Mouse (Mus musculus): Measurements from ENCODE around the gene Inava. TPM values are rescaled to one million over a fixed set of nuclear protein-coding genes. Genes with fewer than 3 reads are reported as not detected.
A peak's percentile ranks its signal among the peaks of the same experiment; 100 is the strongest.

Inava gene
- total RNA-seq, 2 experiments from 2014 or later = not detected

GRCm38 (mm10) chr1:136230201-136230600, 3.9 kb downstream of the Inava start:
- no peak for DNase-seq

- DNase-seq = no peak
Measured at GRCm38 (mm10) chr1:136229040-136229373, 5.1 kb downstream of the Inava start.

- DNase-seq = no peak
Measured at GRCm38 (mm10) chr1:136228328-136229039, 5.6 kb downstream of the Inava start.

- peak; percentile 40 for DNase-seq
Measured at GRCm38 (mm10) chr1:136227870-136228269, 6.2 kb downstream of the Inava start.

GRCm38 (mm10) chr1:136226626-136227025, 7.4 kb downstream of the Inava start:
- DNase-seq = no peak

- no peak for DNase-seq
Measured at GRCm38 (mm10) chr1:136225846-136226245, 8.2 kb downstream of the Inava start.

GRCm38 (mm10) chr1:136223758-136224342, 10.2 kb downstream of the Inava start:
- no peak for DNase-seq

- no peak for DNase-seq
Measured at GRCm38 (mm10) chr1:136222386-136222785, 11.7 kb downstream of the Inava start.

GRCm38 (mm10) chr1:136220037-136220871, 13.8 kb downstream of the Inava start:
- no peak for DNase-seq

- DNase-seq = no peak
Measured at GRCm38 (mm10) chr1:136214304-136214703, 19.8 kb downstream of the Inava start.

- DNase-seq = peak; percentile 45
Measured at GRCm38 (mm10) chr1:136212803-136213202, 21.3 kb downstream of the Inava start, which contains the start of gene Mroh3. Gene Mroh3 (minus strand): TSS chr1:136212828.

- no peak for DNase-seq
Measured at GRCm38 (mm10) chr1:136190033-136190432, 44.0 kb downstream of the Inava start.

GRCm38 (mm10) chr1:136179511-136180001, 54.5 kb downstream of the Inava start:
- DNase-seq = no peak

GRCm38 (mm10) chr1:136178741-136179140, 55.3 kb downstream of the Inava start:
- no peak for DNase-seq

- DNase-seq = no peak
Measured at GRCm38 (mm10) chr1:136177085-136177484, 57.0 kb downstream of the Inava start.

- DNase-seq = peak; percentile 43
Measured at GRCm38 (mm10) chr1:136175183-136175582, 58.9 kb downstream of the Inava start.

- DNase-seq = no peak
Measured at GRCm38 (mm10) chr1:136174101-136174606, 59.9 kb downstream of the Inava start.

- no peak for DNase-seq
Measured at GRCm38 (mm10) chr1:136172696-136173095, 61.4 kb downstream of the Inava start.

GRCm38 (mm10) chr1:136170109-136170508, 64.0 kb downstream of the Inava start:
- DNase-seq = peak; percentile 80

GRCm38 (mm10) chr1:136167657-136168056, 66.4 kb downstream of the Inava start:
- DNase-seq = peak; percentile 48

GRCm38 (mm10) chr1:136165436-136165835, 68.6 kb downstream of the Inava start:
- no peak for DNase-seq

All from heart, postnatal 4 days (tissue).